Mouse (Mus musculus): ENCODE data around the gene Fxn. TPM values are rescaled to one million over a fixed set of nuclear protein-coding genes. Genes with fewer than 3 reads are reported as not detected.

Fxn gene
- total RNA-seq, 2 experiments from 2014 or later: 18.0 to 19.2 TPM

GRCm38 (mm10) chr19:24301768-24302148 lies 21.4 kb upstream of the Fxn start:
- no peak for DNase-seq (ENCODE audit: low spot score)

GRCm38 (mm10) chr19:24300994-24301767 lies 20.8 kb upstream of the Fxn start:
- DNase-seq (ENCODE audit: low spot score): peak; percentile 61

GRCm38 (mm10) chr19:24293537-24293936 lies 13.1 kb upstream of the Fxn start:
- DNase-seq (ENCODE audit: low spot score): no peak

- peak; percentile 41 for DNase-seq (ENCODE audit: low spot score)
Measured at GRCm38 (mm10) chr19:24284187-24284586, 3.8 kb upstream of the Fxn start.

DNA sequence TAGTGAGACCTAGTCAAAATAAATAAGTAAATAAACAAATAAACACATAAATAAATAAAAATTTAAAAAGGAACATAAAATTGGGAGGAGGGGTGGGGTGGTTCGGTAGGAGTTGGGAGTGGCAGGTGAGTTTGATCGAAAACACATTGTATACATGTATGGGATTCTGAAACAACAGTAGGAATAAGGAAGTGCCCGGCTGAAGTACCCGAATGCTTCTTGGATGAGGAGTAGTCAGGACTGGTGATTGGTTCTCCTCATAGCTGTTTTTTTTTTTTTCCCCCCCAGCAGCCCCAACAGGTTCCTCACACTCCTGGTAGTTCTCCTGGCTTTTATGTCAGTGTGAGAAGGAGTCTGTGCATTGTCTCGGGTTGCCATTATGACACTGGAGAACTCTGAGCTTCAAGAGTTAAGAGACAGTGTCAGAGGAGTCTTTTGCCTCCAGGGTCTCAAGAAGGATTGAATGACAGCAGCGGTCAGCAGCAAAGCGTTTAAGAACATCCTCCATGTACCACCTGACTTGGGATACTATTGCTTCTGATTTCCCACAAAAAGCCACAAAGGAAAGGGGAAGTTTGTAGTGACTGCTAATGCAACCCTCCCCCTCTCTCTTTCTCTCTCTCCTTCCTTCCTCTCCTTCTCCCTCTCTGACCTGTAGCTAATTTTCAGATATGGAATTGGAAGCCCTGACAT lies 1.0 kb upstream of the Fxn start:
- no peak for DNase-seq (ENCODE audit: low spot score)

- DNase-seq (ENCODE audit: low spot score): peak; percentile 58
Measured at GRCm38 (mm10) chr19:24279706-24280600, 452 bp downstream of the Fxn start.

- no peak for DNase-seq (ENCODE audit: low spot score)
Measured at GRCm38 (mm10) chr19:24278859-24279258, 1.5 kb downstream of the Fxn start.

DNA sequence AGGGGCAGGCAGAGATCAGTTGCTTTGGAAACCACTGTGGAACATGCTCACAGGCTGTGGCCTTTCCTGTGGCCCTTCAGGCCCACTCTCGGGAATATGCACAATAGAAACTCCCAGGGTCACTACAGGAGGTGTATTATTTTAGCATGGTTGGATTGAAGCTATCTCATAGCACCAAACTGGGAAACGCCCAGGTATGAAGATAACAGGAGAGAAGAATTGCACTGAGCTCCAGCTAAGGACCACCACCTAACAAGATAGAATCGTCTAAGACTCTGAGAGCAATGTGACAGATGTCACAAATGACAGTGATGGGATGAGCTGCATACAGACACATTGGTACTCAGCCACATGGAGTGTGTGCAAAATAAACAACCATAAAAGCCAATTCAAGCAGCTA lies 6.1 kb downstream of the Fxn start:
- DNase-seq (ENCODE audit: low spot score): no peak

DNA sequence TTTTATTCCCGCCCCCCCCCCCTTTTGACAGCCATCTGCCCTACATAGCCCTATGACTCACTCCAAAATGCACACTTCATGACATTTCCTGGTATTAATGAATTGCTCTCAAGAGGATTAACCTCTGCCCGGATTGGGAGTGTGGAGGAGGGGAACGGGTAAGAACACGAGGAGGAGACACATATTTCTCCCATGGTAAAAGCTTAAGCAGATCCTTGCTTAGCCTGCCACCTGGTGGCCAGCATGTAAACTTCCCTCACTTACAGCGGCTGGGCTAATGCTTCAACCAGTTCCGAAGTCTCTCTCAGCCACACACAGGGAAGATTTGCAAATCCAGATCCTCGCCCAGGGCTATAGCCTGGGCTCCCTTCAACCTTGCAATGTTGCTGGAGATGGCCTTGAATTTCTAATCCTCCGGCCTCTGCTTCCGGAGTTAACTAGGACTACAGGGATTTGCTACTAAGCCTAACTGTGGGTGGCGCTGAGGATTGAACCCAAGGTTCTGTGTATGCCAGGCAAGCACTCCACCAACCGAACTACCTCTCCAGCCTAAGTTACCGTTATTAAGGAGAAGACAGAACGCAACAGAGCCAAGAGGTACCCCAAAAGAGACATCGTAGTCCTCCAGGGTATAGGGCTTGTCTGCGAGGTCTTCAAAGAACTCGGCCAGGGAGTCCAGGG lies 8.5 kb downstream of the Fxn start:
- DNase-seq (ENCODE audit: low spot score): peak; percentile 84

GRCm38 (mm10) chr19:24271326-24271725 lies 9.1 kb downstream of the Fxn start:
- peak; percentile 40 for DNase-seq (ENCODE audit: low spot score)

DNA sequence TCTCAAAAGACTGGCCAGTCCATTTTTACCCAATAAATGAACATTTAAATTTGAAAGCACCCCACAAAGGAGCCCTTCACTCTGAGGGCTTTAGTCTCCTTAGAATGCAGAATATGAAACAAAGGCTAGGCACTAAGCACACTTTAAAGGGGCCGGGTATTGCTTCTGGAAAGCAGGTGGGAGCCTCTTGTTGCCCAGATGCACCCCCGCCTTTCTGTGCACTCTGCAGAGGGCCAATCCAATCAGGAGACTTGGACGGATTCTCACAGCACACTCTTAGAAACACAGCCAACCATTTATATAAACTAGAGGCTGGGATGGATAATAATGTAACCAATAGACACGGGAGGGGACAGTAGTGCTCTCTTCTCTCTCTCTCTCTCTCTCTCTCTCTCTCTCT lies 11.9 kb downstream of the Fxn start:
- no peak for DNase-seq (ENCODE audit: low spot score)

GRCm38 (mm10) chr19:24266046-24266830 lies 14.2 kb downstream of the Fxn start:
- no peak for DNase-seq (ENCODE audit: low spot score)

DNA sequence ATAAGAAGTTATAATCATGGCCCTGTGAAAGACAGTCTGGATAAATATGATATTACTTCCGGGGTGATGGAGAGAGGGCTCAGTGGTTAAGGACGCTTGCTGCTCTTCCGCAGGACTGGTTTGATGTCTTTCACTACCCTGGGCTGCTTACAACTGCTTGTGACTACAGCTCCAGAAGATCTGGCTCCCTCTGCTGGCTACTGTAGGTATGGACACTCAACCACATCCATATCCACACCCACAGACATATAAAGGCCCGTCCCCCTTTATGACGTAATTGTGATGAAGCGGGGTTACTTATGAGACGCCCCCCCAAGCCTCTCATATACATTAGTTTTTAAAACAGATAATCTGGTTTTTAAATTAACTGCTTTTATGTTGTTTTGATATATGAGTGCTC lies 15.4 kb downstream of the Fxn start:
- peak; percentile 77 for DNase-seq (ENCODE audit: low spot score)

DNA sequence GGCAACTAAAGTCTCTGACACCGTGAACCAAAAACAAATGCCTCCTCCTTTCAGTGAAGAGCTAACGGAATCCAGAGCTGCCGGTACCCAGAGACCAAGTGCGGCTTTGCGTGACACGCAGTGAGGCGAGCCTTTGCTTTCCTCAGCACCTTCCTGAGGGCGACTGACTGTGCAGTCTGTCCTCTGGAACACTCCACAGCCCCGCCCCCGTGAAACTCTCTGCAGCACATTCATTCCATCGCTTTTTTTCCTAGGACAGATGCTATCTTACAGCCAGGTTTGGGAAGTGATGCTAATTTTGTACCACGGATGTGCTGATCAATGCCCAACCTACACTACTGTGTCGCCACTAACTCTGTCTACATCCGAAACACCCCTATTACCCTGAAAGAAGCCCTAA lies 17.7 kb downstream of the Fxn start:
- no peak for DNase-seq (ENCODE audit: low spot score)

DNA sequence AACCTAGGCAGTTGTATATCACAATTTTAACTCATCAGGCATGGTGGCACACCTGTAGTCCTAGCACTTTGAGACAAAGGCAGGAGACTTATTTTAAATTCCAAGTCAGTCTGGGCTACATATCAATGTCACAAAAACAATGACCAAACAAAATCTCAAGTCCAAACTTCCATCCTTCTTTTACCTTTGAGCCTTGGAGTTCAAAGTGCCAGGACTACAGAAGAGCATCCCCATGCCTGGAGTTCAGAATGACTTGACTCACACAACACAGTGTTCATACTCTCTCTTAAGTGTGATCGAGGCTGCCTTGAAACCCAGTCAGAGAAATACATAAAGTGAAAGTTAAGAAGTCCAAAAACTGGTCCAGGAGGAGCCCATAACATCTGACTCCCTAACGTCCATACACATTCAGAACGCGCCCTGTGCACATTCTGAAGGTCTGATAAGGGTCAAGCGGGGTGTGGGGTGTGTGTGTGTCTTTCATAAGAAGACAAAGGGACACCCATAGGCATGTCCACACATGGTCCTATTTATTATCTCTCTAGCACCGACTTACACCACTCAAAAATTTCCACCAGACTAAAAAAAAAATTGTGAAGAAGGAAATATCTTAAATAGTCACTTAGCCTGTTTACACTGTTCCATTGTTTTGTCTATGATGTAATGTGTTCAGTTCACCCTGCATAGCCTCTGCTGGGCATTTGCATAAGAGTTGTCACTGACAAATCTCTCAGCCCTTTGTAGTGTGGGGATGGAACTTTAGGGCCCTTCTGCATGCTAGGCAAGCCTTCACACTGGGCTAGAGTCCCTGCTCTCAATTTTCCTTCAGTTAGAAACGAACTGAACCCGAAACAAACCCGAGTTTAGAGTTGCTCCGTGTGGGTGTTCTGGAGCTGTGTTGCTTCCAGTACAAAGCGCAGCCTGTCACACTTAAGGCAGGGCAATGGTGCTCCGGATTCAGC lies 20.7 kb downstream of the Fxn start:
- DNase-seq (ENCODE audit: low spot score): no peak

GRCm38 (mm10) chr19:24258368-24258767 lies 22.0 kb downstream of the Fxn start:
- DNase-seq (ENCODE audit: low spot score): no peak

DNA sequence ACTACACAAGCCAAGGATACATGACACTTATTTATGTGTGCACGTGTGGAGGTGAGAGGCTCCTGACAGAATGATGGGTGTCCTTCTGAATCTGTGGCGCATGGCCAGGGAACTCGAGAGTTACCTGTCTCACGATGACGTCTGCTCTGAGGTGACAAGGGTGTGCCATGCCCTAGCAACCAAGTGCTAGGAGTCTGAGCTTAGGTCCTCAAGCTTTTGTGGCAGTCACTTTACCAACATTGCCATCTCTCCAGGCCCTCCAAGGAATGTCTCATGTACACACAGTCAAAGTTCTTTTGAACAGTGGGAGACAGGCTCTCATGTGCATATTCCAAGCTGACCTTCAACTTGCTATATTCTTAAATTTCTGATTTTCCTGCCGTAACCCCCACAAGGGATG lies 22.4 kb downstream of the Fxn start:
- no peak for DNase-seq (ENCODE audit: low spot score)

- DNase-seq (ENCODE audit: low spot score): no peak
Measured at GRCm38 (mm10) chr19:24253657-24254260, 26.6 kb downstream of the Fxn start.

DNA sequence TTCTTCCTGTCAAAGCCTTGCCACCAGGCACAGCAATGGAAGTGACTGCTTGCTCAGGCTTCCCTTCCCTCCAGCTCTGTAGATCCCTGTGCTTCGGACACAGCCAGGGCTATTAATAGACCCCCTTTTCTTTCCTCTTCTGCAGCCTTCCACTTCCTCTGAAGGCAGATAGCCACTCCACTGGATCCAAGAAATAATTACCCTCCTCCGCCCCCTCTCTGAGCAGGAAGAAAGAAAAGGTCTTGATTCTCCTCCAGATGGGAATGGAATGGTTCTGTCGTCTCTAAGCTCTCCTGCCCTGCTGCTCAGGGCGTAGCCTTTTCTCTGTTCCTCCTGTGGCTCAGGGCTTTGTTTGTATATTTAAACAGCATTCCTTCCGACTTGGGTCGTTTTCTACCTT lies 28.5 kb downstream of the Fxn start:
- no peak for DNase-seq (ENCODE audit: low spot score)

Data from gastrocnemius, adult 18-20 months (tissue).